Mouse (Mus musculus) gastrocnemius, postnatal 4 days (tissue): ENCODE measurements around the gene Meis2. TPM values are rescaled to one million over a fixed set of nuclear protein-coding genes. Genes with fewer than 3 reads are reported as not detected.

Source experiments
- DNase-seq, 2 experiments: peaks; one replicate each; pipeline ENCODE4 v3.0.0; 2021 to 2022; ENCODE audit warnings: low spot score in 2 of 2, mixed read lengths in 2 of 2
- total RNA-seq, 2 experiments: library from RNA; stranded (reverse); gene quantifications; 2 replicates each; pipeline ENCODE4 v1.2.3; 2021

The Meis2 gene
- total RNA-seq, 2 experiments from 2014 or later: 5.1 to 6.7 TPM

GRCm38 (mm10) chr2:116068901-116069300 lies 3.3 kb upstream of the Meis2 start:
- no peak for DNase-seq

DNA sequence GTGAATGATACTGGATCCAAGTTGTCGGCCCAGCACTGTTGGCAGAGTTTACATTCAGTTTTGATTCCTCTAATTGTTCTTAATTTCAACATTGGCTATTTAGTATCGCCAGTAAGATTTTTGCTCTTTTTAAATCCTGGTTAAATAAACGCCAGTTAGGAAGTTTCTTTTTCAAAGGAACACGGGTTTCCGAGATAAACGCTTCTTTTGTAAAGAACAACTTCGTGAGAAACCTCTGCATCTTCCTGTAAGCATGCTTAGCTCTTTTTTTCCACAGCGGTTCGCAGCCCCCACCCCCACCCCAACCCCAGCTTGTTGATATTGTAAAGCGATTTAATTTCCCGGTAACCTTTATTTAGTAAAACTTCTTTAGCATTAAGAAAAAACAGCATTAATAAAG lies 2.8 kb upstream of the Meis2 start:
- no peak for DNase-seq

GRCm38 (mm10) chr2:116067711-116068110 lies 2.1 kb upstream of the Meis2 start:
- DNase-seq: no peak

DNA sequence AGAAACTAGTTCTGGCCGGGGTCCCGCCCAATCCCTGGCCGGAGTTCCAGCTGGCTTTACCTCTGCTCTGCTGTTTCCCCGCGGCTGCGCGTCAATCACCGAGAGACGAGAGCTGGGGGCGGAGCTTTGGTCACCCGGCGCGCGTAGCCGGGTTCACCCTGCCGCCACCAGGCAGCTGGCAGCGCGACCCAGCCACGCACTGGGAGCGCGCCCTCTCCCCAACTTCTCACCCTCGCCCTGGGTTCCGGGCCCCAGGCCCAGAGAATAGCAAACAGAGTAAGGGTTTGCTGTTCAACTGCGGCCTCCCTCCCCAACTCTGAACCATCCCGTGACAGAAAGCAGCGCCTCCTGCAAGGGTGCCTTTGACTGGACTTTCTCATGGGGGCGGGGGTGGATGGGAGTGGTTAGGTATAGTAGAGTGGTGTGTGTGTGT lies 1.4 kb upstream of the Meis2 start:
- DNase-seq: peak in 1 of 2 experiments; percentile 73

DNA sequence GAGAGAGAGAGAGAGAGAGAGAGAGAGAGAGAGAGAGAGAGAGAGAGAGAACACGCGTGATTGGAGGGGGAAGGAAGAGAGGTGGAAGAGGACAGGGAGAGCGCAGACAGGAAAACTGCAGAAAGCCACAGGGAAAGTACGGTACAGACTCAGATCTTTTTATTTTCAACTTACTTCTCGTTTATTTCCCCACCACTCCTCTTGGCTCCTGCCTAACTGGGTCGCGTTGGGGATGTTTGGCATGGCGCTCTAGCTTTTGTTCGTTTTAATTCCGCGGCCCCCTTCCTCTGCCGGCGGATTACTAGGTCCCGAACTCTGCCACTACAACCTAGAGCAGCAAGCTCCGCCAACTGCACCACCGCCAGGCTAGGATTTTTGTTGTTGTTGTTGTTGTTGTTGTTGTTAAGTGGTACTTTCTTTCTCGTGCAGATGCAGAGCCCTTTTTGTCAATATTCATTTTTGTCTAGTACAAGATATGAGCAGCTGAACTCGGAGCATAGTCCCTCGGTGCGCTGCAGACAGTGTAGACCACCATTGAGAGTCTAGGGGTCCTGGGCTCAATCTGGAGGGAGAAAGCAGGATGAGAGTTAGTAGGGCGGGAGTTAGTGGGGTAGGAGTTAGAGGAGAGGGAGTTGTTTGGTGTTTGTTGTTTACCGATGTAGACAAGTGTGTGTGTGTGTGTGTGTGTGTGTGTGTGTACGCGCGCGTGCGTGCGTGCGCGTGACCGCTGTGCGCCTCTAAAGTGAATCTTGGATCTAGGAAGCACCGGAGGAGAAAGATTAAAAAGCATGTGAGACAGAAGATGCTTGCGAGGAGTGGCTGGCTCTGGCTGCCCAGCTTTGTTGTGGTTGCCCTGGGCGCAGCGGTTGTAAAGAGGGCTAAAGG lies 660 bp upstream of the Meis2 start:
- peak in 1 of 2 experiments; percentile 36 for DNase-seq

DNA sequence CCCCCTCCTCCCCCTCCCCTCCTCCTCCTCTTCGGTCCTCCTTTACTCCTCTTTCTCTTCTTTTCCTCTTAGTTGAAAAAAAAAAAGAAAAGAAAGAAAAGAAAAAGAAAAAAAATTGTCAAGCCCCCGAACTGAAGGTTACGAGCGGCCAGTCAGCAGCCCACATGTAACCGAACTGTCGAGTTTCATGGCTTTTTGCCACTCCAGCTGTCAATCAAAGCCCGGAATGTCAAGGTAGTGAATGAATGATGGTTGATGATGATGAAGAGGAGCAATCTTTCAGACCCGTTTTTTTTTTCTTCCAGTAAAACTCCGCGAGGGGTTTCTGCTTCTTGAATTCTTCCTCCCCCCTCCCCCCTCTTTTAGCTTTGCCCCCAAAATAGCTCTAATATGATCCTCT lies 582 bp downstream of the Meis2 start:
- no peak for DNase-seq

GRCm38 (mm10) chr2:116064521-116064920 lies 1.1 kb downstream of the Meis2 start:
- peak in 1 of 2 experiments; percentile 14 for DNase-seq

DNA sequence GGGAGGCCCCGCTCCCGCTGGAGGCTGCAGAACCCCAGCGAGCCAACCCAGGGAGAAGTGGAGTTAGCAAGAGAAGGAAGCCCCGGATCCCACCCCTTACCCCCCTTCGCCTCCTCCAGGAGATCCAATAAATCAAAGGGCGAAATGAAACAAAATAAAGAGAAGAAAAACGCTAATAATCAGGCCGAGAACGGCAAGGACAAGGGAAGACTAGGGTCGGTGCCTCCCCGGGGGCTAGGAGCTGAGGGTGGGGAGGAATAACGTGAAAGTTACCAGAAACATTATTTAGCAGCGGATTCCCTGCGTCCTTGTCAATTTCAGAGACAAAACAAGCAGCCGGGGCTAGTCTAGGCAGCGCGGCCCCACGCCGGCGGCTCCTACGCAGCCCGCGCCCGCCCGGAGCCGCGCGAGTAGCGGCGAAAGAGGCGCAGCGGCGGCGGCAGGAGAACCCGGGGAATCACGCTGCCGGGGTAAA lies 1.8 kb downstream of the Meis2 start:
- peak in 1 of 2 experiments; percentile 43 for DNase-seq

DNA sequence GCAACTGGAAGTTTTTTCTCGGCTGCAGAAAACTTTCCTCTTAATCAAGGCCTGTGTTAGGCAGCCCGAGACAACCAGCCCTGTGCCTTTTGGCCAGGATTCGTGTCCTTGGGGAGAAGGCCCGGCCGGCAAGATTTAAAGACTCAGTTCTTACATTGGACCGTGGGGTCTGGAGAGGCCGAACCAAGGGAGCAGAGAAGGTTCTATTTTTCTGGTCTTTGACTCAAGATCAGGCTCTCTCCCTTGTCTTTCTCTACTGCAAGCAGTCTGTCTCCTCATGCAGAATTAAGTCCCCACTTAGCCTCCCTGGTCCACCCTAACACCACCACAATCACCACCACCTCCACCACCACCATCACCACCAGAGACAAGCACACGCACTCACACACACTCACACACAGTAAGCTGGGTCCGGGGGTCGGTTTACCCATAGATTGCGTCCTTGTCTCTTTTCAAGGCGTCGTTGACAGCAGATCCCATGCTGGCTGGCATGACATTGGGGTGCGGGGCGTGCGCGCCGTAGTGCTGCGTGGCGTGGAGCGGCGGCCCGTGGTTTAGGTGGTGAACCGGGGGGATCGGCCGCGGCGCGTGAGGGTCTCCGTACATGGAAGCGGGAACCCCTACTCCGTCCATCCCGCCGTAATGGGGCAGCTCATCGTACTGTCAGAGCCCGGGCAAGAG lies 2.7 kb downstream of the Meis2 start:
- DNase-seq: peak in 1 of 2 experiments; percentile 52

GRCm38 (mm10) chr2:116062251-116062651 lies 3.4 kb downstream of the Meis2 start:
- peak in 1 of 2 experiments; percentile 40 for DNase-seq

DNA sequence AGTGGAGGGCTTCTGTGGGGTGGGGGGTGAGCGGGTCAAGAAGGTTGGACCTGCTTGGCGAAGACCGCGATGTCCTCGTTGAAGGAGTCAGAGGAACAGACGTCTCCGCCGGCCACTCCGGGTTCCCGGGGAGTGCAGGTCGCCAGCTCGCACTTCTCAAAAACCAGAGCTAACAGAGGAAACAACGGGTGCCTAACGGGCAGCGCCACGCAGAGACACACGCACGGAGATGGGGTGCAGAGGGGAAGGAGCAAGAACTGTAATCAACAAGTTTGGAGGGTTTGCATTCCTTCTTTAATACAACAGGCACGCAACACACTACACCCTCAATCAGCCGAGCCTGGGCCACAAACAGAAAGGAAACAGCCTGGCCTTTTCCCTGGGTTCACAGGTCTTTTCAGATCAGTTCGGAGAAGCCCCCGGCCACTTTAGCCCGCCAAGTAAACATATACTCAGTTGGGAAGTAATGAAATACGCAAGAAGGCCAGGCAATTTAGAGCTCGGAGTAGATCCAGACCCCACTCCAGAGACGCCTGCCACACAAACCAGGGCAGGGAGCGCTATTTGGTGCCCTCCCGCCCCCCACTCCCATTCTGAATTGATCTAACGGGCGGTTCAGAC lies 4.1 kb downstream of the Meis2 start:
- DNase-seq: no peak

DNA sequence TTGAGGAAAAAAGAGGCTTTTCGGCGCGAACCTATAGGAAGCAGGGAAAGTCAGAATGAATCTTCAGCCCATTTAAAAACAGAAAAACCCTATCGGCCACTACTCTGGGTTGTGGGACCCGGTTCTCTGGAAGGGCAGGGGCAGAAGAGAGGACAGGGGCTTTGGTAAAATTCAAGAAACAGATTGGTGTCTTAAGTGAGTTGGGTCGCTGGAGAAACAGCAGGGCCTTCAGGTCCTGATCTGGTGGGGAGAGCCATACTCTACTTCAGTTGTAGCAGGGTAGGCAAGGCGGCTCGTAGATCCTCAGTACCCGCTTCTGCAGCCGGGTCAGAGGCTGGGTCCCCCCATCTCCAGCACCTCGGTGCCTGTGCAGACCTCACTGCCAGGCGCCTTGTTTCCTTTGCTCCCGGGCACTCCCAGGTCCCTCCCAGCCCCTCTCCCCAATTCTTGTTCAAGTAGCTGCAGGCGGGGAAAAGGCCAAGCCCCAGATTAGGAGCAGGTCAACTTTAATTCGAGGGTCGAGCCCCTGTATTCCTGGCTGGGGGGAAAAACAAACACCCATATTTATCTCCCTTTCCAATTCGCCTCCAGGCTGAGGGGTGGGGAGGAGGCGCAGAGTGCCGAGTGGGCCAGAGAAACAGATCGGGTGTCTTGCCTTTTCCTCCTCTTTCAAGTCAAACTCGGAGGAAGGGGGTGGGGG lies 4.8 kb downstream of the Meis2 start:
- no peak for DNase-seq

DNA sequence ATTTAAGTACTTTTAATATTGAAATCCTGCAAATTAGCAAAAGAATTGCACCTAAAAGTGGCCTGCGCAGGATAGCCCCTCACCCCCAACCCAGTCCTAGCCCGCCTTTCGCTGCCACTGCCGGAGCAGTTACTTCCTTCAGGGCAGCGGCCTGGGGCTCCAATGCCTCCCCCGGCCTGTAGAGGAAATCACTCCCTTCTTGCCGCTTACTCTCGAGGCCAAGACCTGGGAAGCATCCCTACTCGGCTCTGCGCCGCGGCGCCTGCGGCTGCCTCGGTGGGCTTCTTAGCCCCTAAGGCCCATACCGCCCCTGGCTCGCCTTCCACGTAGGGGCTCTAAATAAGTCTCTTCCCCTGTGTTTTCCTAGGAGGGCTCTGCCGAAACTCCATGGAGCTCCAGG lies 5.4 kb downstream of the Meis2 start:
- no peak for DNase-seq

DNA sequence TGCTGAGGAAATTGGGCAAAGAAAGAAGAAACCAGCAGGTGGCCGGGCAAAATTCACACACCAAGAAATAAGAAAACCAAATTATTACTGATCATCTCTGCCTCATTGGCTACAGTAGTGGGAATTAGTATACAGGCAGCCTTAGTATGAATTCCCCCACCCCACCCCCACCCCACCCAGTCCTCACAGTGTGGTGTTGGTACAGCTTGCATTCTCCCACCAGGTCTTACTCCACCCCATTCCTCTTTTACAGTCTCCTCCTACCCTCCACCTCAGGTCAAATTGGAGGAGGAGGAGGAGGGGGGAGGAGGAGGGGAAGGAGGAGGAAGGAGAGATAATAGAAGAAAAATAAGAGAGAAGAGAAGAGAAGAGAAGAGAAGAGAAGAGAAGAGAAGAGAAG lies 6.0 kb downstream of the Meis2 start:
- no peak for DNase-seq

- no peak for DNase-seq
Measured at GRCm38 (mm10) chr2:116059066-116059465, 6.6 kb downstream of the Meis2 start.

GRCm38 (mm10) chr2:116058511-116058910 lies 7.1 kb downstream of the Meis2 start:
- no peak for DNase-seq

GRCm38 (mm10) chr2:116056826-116057225 lies 8.8 kb downstream of the Meis2 start:
- no peak for DNase-seq

- no peak for DNase-seq
Measured at GRCm38 (mm10) chr2:116055686-116056620, 9.7 kb downstream of the Meis2 start.

GRCm38 (mm10) chr2:116053931-116054330 lies 11.7 kb downstream of the Meis2 start:
- no peak for DNase-seq
